Mouse (Mus musculus) hindbrain, embryonic 14.5 days (tissue): ENCODE data around the gene Elmo1. TPM values are rescaled to one million over a fixed set of nuclear protein-coding genes. Genes with fewer than 3 reads are reported as not detected.

Experiments used
- ATAC-seq: fragments of 200-750 bp; cut with Nextera tagmentation; 2 replicates; pipeline ENCODE4 v1.8.0; 2017; ENCODE audit warnings: moderate number of reproducible peaks, mild to moderate bottlenecking, moderate TSS enrichment, moderate library complexity; ENCODE audit not compliant: low FRiP score
- DNase-seq: peaks from one replicate; pipeline ENCODE4 v3.0.0-alpha.2; 2015; ENCODE audit warnings: low spot score
- H3K27ac ChIP-seq: fragments of 300-500 bp; sonication (generic); 2 replicates; pipeline ENCODE4 v1.5.1; 2014; ENCODE audit warnings: mild to moderate bottlenecking, moderate library complexity
- H3K27me3 ChIP-seq: fragments of 300-500 bp; sonication (generic); 2 replicates; pipeline ENCODE4 v1.6.1; 2014; ENCODE audit warnings: mild to moderate bottlenecking, low read length, mixed read lengths; ENCODE audit not compliant: control insufficient read depth, insufficient read depth
- H3K36me3 ChIP-seq: fragments of 300-500 bp; sonication (generic); replicated peaks from 2 replicates; pipeline ENCODE4 v1.6.1; 2014; ENCODE audit not compliant: control insufficient read depth, insufficient read depth
- H3K4me1 ChIP-seq: fragments of 300-500 bp; sonication (generic); replicated peaks from 2 replicates; pipeline ENCODE4 v1.6.1; 2014; ENCODE audit warnings: antibody characterized with exemption, low read length, mixed read lengths; ENCODE audit not compliant: control insufficient read depth, insufficient read depth
- H3K4me2 ChIP-seq: fragments of 300-500 bp; sonication (generic); replicated peaks from 2 replicates; pipeline ENCODE4 v1.6.1; 2014; ENCODE audit warnings: mild to moderate bottlenecking, moderate library complexity
- H3K4me3 ChIP-seq: fragments of 300-500 bp; sonication (generic); replicated peaks from 2 replicates; pipeline ENCODE4 v1.5.1; 2014; ENCODE audit warnings: mild to moderate bottlenecking, low read length
- H3K9ac ChIP-seq: fragments of 300-500 bp; sonication (generic); 2 replicates; pipeline ENCODE4 v1.6.1; 2014
- H3K9me3 ChIP-seq: fragments of 300-500 bp; sonication (generic); 2 replicates; pipeline ENCODE4 v1.6.1; 2016; ENCODE audit warnings: low read length; ENCODE audit not compliant: control insufficient read depth
- WGBS: fragments of 180-500 bp; shearing (Covaris S2); extraction: QIAGEN DNeasy Blood & Tissue Kit; methylation state at CpG from one replicate; pipeline ENCODE4 v1.1.7; 2014; 5-methylcytosine and 5-hydroxymethylcytosine counted together
- polyA plus RNA-seq: library from polyadenylated mRNA; unstranded; fragments of >200 nt; fragmentation: Nextera tagmentation; extraction: Ambion mirVana; gene quantifications from 2 replicates; pipeline ENCODE4 v1.2.1, GENCODE M21; 2014

The Elmo1 gene
- polyA plus RNA-seq, 1 experiment from 2014 or later = 41.9 TPM

DNA sequence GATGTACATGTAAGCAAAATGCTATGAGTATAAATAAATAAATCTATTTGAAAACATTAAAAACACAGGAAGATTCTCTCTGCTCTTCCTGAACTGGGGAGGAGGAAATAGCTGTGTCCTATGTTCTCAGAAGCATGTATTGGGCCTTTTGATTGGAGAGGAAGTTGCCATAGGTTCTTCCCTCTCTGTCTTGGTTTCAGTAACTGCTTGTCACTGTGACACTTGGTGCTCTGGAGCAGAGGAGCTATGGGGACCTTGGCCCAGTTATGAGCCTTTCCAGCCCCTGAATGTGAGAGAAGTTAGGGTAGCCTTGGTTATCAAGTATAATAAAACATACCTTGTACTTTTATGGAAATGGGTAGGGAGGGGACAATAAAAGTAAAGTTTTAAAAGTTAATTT is 130.0 kb downstream of the Elmo1 start:
- no peak for ATAC-seq
- no peak overlapping the region for H3K4me3 ChIP-seq
- no peaks in the 10 kb centered on the region for H3K36me3 ChIP-seq
- no peaks in the 10 kb centered on the region for H3K9me3 ChIP-seq
- no peak overlapping the region for H3K9ac ChIP-seq
- H3K27me3 ChIP-seq = no peaks in the 10 kb centered on the region
- H3K4me2 ChIP-seq = no peak overlapping the region
- no peaks in the 10 kb centered on the region for H3K4me1 ChIP-seq
- H3K27ac ChIP-seq = no peak overlapping the region
- no peak for DNase-seq

DNA sequence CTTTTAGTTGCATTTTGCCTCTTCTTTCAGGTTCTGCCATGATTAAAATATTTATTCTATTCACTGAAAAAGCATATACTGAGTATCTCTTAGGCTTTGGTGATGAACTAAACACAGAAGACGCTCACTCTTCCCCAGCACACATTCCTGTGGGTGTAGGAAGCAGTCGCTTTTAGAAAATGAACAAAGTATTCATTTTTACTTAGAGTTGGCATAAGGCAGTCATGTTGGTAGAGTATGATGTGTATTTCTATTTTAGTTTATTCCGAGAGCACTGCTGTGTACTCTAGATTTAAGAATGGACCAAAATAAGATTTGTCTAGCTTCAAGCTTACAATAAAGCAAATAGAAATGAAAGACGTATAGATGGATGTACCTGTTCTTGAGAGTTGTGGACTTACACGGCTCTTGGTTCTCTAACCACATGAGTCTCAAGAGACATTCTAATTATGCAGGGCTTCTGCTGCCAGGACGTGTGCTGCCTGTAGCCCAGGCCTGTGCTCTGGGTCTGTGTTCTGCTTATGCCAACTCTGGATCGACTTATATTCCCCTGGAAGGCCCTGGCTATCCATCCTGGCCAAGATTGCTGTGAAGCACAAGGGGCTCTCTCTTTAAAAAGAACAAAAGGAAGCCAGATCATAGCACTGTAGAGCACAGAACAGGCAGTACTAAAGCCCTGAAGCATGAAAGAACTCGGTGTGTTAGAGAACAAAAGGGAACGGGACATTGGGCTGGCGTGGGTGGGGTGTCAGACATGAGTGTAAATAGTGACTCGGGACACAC is 137.7 kb downstream of the Elmo1 start:
- 45% methylated on average over 11 of the region's 11 CpGs for WGBS
- H3K4me1 ChIP-seq = no peaks in the 10 kb centered on the region
- no peak overlapping the region for H3K4me2 ChIP-seq
- no peak overlapping the region for H3K4me3 ChIP-seq
- H3K27me3 ChIP-seq = no peaks in the 10 kb centered on the region
- ATAC-seq (peak; percentile 62; the same call in 1 of the 2 replicates), DNase-seq (no peak)
- no peak overlapping the region for H3K9ac ChIP-seq
- no peak overlapping the region for H3K27ac ChIP-seq
- no peaks in the 10 kb centered on the region for H3K9me3 ChIP-seq
- H3K36me3 ChIP-seq = no peaks in the 10 kb centered on the region

DNA sequence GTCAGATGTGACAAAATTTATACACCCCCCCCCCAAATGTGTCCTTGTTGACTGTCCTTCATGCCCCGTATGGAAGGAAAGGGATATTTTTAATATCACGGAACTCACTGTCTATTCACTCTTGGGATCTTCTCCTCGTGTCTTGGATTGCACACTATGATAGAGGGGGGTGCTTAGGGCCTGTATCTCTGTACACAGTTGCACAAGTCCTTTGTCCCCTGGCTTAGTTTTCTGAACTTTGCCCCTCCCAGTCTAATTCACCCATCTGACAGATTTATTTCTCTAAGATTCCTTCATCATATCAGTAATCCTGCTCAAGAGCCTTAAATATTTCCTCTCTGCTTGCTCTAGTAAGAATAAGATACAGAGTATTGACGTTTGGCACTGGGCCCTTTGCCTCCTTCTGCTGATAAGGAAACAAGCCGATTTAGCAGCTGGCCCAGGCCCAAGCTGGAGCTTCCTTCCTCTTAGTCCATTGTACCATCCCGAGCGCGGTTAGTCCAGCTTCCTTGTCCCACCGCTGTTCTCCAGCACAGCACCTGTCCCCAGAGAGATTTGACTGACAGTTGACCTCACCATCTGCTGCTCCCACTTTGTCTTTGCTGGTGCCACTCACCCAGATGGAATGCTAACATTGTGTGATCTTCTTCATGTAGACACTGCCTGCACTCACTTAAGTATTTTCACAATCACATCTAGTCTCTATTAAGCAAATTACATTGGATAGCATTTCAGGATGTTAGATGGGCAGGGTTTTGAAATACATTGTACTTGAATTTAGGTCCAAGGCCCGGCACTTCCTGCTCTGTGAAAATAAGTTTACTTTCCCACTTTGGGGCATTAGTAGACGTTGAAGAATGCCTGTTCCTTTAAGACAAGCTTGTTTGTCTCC is 141.7 kb downstream of the Elmo1 start:
- Histone ChIP-seq H3K9ac (no peak overlapping the region), H3K9me3 (no peaks in the 10 kb centered on the region), H3K36me3 (no peaks in the 10 kb centered on the region), H3K27me3 (no peaks in the 10 kb centered on the region), H3K27ac (peak overlapping the region; percentile 7; the same call in 1 of the 2 replicates), H3K4me3 (no peak overlapping the region), H3K4me2 (no peak overlapping the region), H3K4me1 (no peaks in the 10 kb centered on the region)
- 57% methylated on average over 11 of the region's 11 CpGs for WGBS
- ATAC-seq (0 out of 2 replicates have a peak, but pooled peaks have one; percentile 42), DNase-seq (peak; percentile 48)

DNA sequence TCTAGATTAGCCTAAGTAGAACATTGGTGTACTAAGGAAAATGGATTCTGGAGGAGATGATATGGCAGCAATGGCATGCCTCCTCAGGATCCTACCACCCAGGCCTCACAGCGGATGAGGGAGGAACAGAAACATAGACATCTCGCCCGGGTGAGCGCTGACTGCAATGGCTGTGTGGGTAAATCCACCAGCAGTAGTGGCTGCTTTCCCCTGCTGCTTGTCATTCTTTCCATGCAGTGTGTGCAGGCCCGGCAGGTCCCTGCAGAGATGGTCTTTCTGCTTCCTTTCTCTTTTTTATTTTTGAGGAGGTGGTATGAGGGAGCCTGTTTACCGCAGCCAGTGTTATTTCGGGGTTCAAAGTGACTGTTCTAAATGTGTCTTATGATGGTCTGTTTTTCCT is 143.3 kb downstream of the Elmo1 start:
- H3K4me3 ChIP-seq = no peak overlapping the region
- no peaks in the 10 kb centered on the region for H3K4me1 ChIP-seq
- H3K27me3 ChIP-seq = no peaks in the 10 kb centered on the region
- H3K4me2 ChIP-seq = no peak overlapping the region
- H3K9me3 ChIP-seq = no peaks in the 10 kb centered on the region
- H3K27ac ChIP-seq = no peak overlapping the region
- no peak for ATAC-seq
- H3K36me3 ChIP-seq = no peaks in the 10 kb centered on the region
- WGBS = 92% methylated on average over 7 of the region's 7 CpGs
- no peak for DNase-seq
- H3K9ac ChIP-seq = no peak overlapping the region

DNA sequence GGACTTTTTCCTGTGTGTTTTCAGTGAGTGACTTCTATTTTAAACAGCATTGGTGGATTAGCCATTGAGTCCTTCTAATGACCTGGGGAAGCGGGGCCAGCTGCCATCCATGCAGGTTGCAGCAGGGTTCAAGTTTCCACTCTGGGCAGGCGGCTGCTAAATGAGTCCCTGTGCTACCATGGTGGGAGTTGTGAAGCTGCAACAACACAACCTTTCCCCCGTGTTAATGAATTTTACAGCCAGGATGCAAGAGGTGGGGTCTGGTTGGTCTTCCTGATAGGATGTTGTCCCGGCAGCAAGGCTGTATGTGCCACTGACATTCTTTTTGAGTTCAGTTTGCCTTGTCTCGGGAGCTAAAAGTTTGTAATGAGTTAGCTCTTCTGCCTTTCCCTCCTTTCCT is 147.2 kb downstream of the Elmo1 start:
- Histone ChIP-seq H3K27me3 (no peaks in the 10 kb centered on the region), H3K4me2 (no peak overlapping the region), H3K9ac (no peak overlapping the region), H3K4me3 (no peak overlapping the region), H3K27ac (no peak overlapping the region), H3K4me1 (no peaks in the 10 kb centered on the region), H3K9me3 (no peaks in the 10 kb centered on the region), H3K36me3 (no peaks in the 10 kb centered on the region)
- WGBS = 80% methylated on average over 5 of the region's 5 CpGs
- ATAC-seq (no peak), DNase-seq (no peak)

DNA sequence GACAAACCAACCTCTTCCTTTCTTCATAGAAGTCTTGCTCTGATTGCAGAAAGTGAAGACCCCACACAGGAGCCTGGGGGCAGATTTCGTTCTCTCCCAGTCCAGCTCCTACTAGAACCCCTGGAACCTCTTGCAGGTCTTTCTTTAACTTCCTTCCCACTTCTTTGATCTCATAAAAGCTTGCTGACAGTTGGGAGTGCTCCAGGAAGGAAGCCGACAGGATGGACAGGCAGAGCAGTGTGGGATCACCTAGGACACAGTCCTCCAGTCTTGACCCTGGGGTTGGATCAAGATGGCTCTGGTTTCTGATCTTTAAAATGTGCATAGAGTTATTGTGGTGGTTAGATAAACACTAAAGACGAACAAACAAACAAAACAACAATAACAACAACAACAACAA is 147.8 kb downstream of the Elmo1 start:
- 66% methylated on average over 3 of the region's 3 CpGs for WGBS
- H3K4me3 ChIP-seq = no peak overlapping the region
- H3K27me3 ChIP-seq = no peaks in the 10 kb centered on the region
- H3K9ac ChIP-seq = no peak overlapping the region
- no peak overlapping the region for H3K4me2 ChIP-seq
- no peak for ATAC-seq
- no peaks in the 10 kb centered on the region for H3K4me1 ChIP-seq
- no peak overlapping the region for H3K27ac ChIP-seq
- no peaks in the 10 kb centered on the region for H3K36me3 ChIP-seq
- no peak for DNase-seq
- no peaks in the 10 kb centered on the region for H3K9me3 ChIP-seq

DNA sequence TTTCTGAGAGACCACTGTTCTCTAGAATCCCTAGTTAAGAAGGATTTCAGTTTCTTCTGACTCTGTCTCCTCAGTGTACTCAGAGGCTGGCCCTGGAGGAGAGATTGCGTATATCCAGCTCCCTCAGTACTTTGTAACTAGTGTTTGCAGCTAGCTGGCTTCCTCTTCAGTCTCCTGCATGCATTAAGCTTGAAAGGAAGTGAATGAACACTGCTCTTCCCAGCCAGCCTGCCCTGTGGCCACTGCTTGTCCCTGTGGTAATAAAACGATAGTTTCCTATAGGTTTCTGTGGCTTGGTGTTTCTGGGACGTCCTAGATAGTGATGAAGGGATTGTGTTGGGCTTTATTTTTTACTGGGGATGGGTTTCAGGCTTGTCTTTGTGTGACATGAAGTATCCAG is 148.3 kb downstream of the Elmo1 start:
- Histone ChIP-seq H3K4me3 (no peak overlapping the region), H3K9ac (no peak overlapping the region), H3K36me3 (no peaks in the 10 kb centered on the region), H3K4me1 (no peaks in the 10 kb centered on the region), H3K27me3 (no peaks in the 10 kb centered on the region), H3K9me3 (no peaks in the 10 kb centered on the region), H3K27ac (no peak overlapping the region), H3K4me2 (no peak overlapping the region)
- no peak for DNase-seq
- 89% methylated on average over 3 of the region's 3 CpGs for WGBS
- ATAC-seq = no peak

DNA sequence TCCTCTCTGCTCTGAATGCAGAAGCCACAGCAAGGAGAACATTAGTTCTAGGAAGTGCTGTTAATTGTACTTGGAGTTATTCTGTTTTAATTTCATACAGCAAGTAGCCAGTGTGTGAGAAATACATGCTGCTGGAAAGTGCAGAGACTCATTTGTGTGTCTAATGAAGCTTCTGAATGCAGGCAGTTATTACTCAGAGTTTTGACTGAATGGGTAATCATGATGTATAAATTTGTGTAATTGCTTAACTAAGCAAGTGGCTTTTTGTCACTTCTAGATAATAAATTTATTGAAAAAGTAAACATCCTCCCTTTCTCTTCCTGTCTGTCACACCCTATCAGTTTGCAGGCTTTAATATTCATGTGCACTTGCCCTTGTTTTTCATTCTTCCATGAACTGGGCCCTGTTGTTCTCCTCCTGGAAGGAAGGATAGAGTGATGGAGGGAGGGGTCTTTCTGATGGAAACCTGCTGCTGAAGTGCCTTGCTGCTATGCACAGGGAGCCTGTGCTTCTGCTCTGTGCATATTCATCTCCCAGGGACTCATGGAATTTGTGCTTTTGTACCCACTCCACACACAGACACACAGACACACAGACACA is 159.8 kb downstream of the Elmo1 start:
- Histone ChIP-seq H3K27ac (no peak overlapping the region), H3K4me1 (no peaks in the 10 kb centered on the region), H3K9ac (no peak overlapping the region), H3K4me2 (no peak overlapping the region), H3K27me3 (no peaks in the 10 kb centered on the region), H3K4me3 (no peak overlapping the region), H3K36me3 (no peaks in the 10 kb centered on the region), H3K9me3 (no peaks in the 10 kb centered on the region)
- no peak for ATAC-seq
- no peak for DNase-seq

DNA sequence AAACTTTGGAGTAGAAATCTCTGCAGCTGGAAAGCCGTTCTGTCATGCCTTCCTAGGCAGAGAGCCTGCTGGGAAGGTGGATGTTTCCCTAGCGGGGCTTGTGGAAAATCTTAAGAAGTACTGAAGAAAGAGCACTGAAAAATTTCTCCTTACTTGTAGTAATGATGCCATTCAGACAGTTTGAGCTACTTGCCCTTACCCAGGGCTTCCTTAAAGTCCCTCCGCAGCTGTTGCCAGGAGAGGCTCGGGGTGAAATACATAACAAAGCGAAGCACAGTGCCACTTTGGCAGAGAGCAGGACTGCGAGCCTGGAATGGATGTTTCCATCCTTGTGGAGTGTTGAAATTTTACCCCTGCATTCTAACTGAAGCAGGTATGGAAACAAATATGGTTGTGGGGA is 164.5 kb downstream of the Elmo1 start:
- no peak overlapping the region for H3K27ac ChIP-seq
- DNase-seq = no peak
- no peak overlapping the region for H3K4me2 ChIP-seq
- H3K4me1 ChIP-seq = no peaks in the 10 kb centered on the region
- H3K9ac ChIP-seq = no peak overlapping the region
- H3K36me3 ChIP-seq = no peaks in the 10 kb centered on the region
- H3K9me3 ChIP-seq = no peaks in the 10 kb centered on the region
- WGBS = 68% methylated on average over 6 of the region's 6 CpGs
- H3K4me3 ChIP-seq = no peak overlapping the region
- H3K27me3 ChIP-seq = no peaks in the 10 kb centered on the region
- ATAC-seq = no peak
